Mouse (Mus musculus) cerebellum, adult 2 months (tissue): ENCODE data around the gene Il1rl1. TPM values are rescaled to one million over a fixed set of nuclear protein-coding genes. Genes with fewer than 3 reads are reported as not detected.

Source experiments
- DNase-seq, 2 experiments: peaks; one replicate each; pipeline ENCODE4 v3.0.0; 2021
- H3K27ac ChIP-seq: fragments of 200-500 bp; 2 replicates; pipeline ENCODE4 v1.5.1; 2012; ENCODE audit warnings: low read length, control low read depth, inconsistent platforms; ENCODE audit not compliant: insufficient read depth
- H3K27me3 ChIP-seq: fragments of 200-500 bp; 2 replicates; pipeline ENCODE4 v1.6.1; 2012; ENCODE audit warnings: inconsistent platforms, mild to moderate bottlenecking, low read length, moderate library complexity; ENCODE audit not compliant: control insufficient read depth, insufficient read depth
- H3K4me1 ChIP-seq: fragments of 200-500 bp; 2 replicates; pipeline ENCODE4 v1.6.1; 2011; ENCODE audit warnings: low read length; ENCODE audit not compliant: control insufficient read depth, insufficient read depth
- H3K4me3 ChIP-seq: fragments of 200-500 bp; replicated peaks from 2 replicates; pipeline ENCODE3; 2011; ENCODE audit warnings: mild to moderate bottlenecking, low read depth, low read length, control low read depth; ENCODE audit not compliant: insufficient read depth
- CTCF ChIP-seq: fragments of 200-500 bp; IDR thresholded peaks from 2 replicates; pipeline ENCODE4 v1.5.1; 2011; ENCODE audit warnings: low read depth, mild to moderate bottlenecking, control low read depth, low read length, moderate library complexity, borderline replicate concordance; ENCODE audit not compliant: insufficient read depth
- POLR2A ChIP-seq: fragments of 200-500 bp; IDR thresholded peaks from 2 replicates; pipeline ENCODE4 v1.6.1; 2011; ENCODE audit warnings: low read length, control low read depth, borderline replicate concordance; ENCODE audit not compliant: insufficient read depth
- WGBS: fragments of 180-500 bp; shearing (Covaris S2); methylation state at CpG from one replicate; pipeline ENCODE4 v1.1.7; 2018; 5-methylcytosine and 5-hydroxymethylcytosine counted together
- polyA plus RNA-seq: library from polyadenylated mRNA; depleted of rRNA; stranded (reverse); fragments of >200 nt; gene quantifications from 2 replicates; pipeline ENCODE4 v1.2.3, GENCODE M21; 2012

Il1rl1 gene
- polyA plus RNA-seq, 1 experiment, result 0.33 TPM

- whole genome bisulfite sequencing, result 91% methylated on average over 9 of the region's 9 CpGs
- Histone ChIP-seq H3K27ac (no peak overlapping the region), H3K4me3 (no peak overlapping the region), H3K4me1 (no peaks in the 10 kb centered on the region), H3K27me3 (no peaks in the 10 kb centered on the region)
- no peak for TF ChIP-seq CTCF
- no peak for TF ChIP-seq POLR2A
- no peak for DNase-seq
Observed at GRCm38 (mm10) chr1:40427270-40427669, 2.1 kb upstream of the Il1rl1 start.

- TF ChIP-seq CTCF, result no peak
- no peak for TF ChIP-seq POLR2A
- Histone ChIP-seq H3K4me3 (no peak overlapping the region), H3K27ac (no peak overlapping the region), H3K27me3 (no peaks in the 10 kb centered on the region), H3K4me1 (no peaks in the 10 kb centered on the region)
- WGBS, result 77% methylated on average over 1 of the region's 1 CpGs
- no peak for DNase-seq
Observed at GRCm38 (mm10) chr1:40427901-40428300, 1.5 kb upstream of the Il1rl1 start.

GRCm38 (mm10) chr1:40430143-40430834 is 919 bp downstream of the Il1rl1 start:
- Histone ChIP-seq H3K27ac (no peak overlapping the region), H3K27me3 (no peaks in the 10 kb centered on the region), H3K4me1 (no peaks in the 10 kb centered on the region), H3K4me3 (no peak overlapping the region)
- no peak for TF ChIP-seq POLR2A
- WGBS, result 85% methylated on average over 4 of the region's 4 CpGs
- DNase-seq, result no peak

GRCm38 (mm10) chr1:40432169-40432568 is 2.8 kb downstream of the Il1rl1 start:
- 87% methylated on average over 2 of the region's 2 CpGs for WGBS
- H3K27me3 ChIP-seq, result no peaks in the 10 kb centered on the region
- no peak overlapping the region for H3K27ac ChIP-seq
- TF ChIP-seq CTCF (no peak), POLR2A (no peak)
- no peak overlapping the region for H3K4me3 ChIP-seq
- no peak for DNase-seq
- H3K4me1 ChIP-seq, result no peaks in the 10 kb centered on the region

GRCm38 (mm10) chr1:40435936-40436335 is 6.6 kb downstream of the Il1rl1 start:
- no peaks in the 10 kb centered on the region for H3K4me1 ChIP-seq
- TF ChIP-seq POLR2A (no peak), CTCF (no peak)
- H3K27ac ChIP-seq, result no peak overlapping the region
- no peaks in the 10 kb centered on the region for H3K27me3 ChIP-seq
- 92% methylated on average over 3 of the region's 3 CpGs for WGBS
- no peak overlapping the region for H3K4me3 ChIP-seq
- DNase-seq, result no peak

- Histone ChIP-seq H3K4me3 (no peak overlapping the region), H3K4me1 (no peaks in the 10 kb centered on the region), H3K27ac (no peak overlapping the region), H3K27me3 (no peaks in the 10 kb centered on the region)
- TF ChIP-seq CTCF (no peak), POLR2A (no peak)
- WGBS, result 61% methylated on average over 2 of the region's 2 CpGs
- no peak for DNase-seq
Observed at GRCm38 (mm10) chr1:40437340-40437739, 8.0 kb downstream of the Il1rl1 start.

- no peak for TF ChIP-seq POLR2A
- TF ChIP-seq CTCF, result no peak
- H3K4me1 ChIP-seq, result no peaks in the 10 kb centered on the region
- 66% methylated on average over 8 of the region's 8 CpGs for WGBS
- H3K27ac ChIP-seq, result no peak overlapping the region
- no peaks in the 10 kb centered on the region for H3K27me3 ChIP-seq
- H3K4me3 ChIP-seq, result no peak overlapping the region
- DNase-seq, result no peak
Observed at GRCm38 (mm10) chr1:40439504-40439903, 10.1 kb downstream of the Il1rl1 start.

GRCm38 (mm10) chr1:40444800-40445199 is 15.4 kb downstream of the Il1rl1 start:
- no peak for DNase-seq
- Histone ChIP-seq H3K4me1 (no peaks in the 10 kb centered on the region), H3K4me3 (no peak overlapping the region), H3K27me3 (no peaks in the 10 kb centered on the region), H3K27ac (no peak overlapping the region)
- TF ChIP-seq CTCF (no peak), POLR2A (no peak)
- 83% methylated on average over 3 of the region's 3 CpGs for WGBS
